Mouse (Mus musculus) midbrain, embryonic 15.5 days (tissue): ENCODE results near the gene Spata19. TPM values are rescaled to one million over a fixed set of nuclear protein-coding genes. Genes with fewer than 3 reads are reported as not detected.

Experiments
- ATAC-seq: fragments of 200-750 bp; cut with Nextera tagmentation; replicated peaks from 2 replicates; pipeline ENCODE4 v1.8.0; 2017; ENCODE audit warnings: moderate TSS enrichment
- H3K27ac ChIP-seq: fragments of 300-500 bp; sonication (generic); 2 replicates; pipeline ENCODE4 v1.5.1; 2015; ENCODE audit warnings: mild to moderate bottlenecking, inconsistent platforms
- H3K27me3 ChIP-seq: fragments of 300-500 bp; sonication (generic); replicated peaks from 2 replicates; pipeline ENCODE4 v1.6.1; 2015; ENCODE audit warnings: inconsistent platforms
- H3K36me3 ChIP-seq: fragments of 300-500 bp; sonication (generic); replicated peaks from 2 replicates; pipeline ENCODE4 v1.6.1; 2015; ENCODE audit warnings: inconsistent platforms
- H3K4me1 ChIP-seq: fragments of 300-500 bp; sonication (generic); 2 replicates; pipeline ENCODE4 v1.6.1; 2015; ENCODE audit warnings: inconsistent platforms
- H3K4me2 ChIP-seq: fragments of 300-500 bp; sonication (generic); 2 replicates; pipeline ENCODE4 v1.6.1; 2015; ENCODE audit warnings: inconsistent platforms, mild to moderate bottlenecking, moderate library complexity
- H3K4me3 ChIP-seq: fragments of 300-500 bp; sonication (generic); 2 replicates; pipeline ENCODE4 v1.5.1; 2015; ENCODE audit warnings: mild to moderate bottlenecking, inconsistent platforms
- H3K9ac ChIP-seq: fragments of 300-500 bp; sonication (generic); 2 replicates; pipeline ENCODE4 v1.6.1; 2015; ENCODE audit warnings: mild to moderate bottlenecking, inconsistent platforms
- H3K9me3 ChIP-seq: fragments of 300-500 bp; sonication (generic); 2 replicates; pipeline ENCODE4 v1.6.1; 2016; ENCODE audit warnings: inconsistent platforms
- whole genome bisulfite sequencing: fragments of 180-500 bp; shearing (Covaris S2); methylation state at CpG from one replicate; pipeline ENCODE4 v1.1.7; 2015; ENCODE audit warnings: mixed read lengths; 5-methylcytosine and 5-hydroxymethylcytosine counted together
- polyA plus RNA-seq: library from polyadenylated mRNA; unstranded; fragments of >200 nt; fragmentation: Nextera tagmentation; extraction: Ambion mirVana; gene quantifications from 2 replicates; pipeline ENCODE4 v1.2.1, GENCODE M21; 2015

Spata19 gene
- polyA plus RNA-seq, 1 experiment from 2014 or later, result 0.37 TPM

GRCm38 (mm10) chr9:27435936-27436335, 39.3 kb downstream of the Spata19 start:
- Histone ChIP-seq H3K9ac (no peak overlapping the region), H3K4me2 (no peak overlapping the region), H3K27me3 (no peaks in the 10 kb centered on the region), H3K4me3 (no peak overlapping the region), H3K27ac (no peak overlapping the region), H3K4me1 (peaks cover 13% of the 10 kb centered on the region; the same call in 1 of the 2 replicates), H3K9me3 (no peaks in the 10 kb centered on the region), H3K36me3 (no peaks in the 10 kb centered on the region)
- no peak for ATAC-seq
- 55% methylated on average over 9 of the region's 9 CpGs for WGBS

DNA sequence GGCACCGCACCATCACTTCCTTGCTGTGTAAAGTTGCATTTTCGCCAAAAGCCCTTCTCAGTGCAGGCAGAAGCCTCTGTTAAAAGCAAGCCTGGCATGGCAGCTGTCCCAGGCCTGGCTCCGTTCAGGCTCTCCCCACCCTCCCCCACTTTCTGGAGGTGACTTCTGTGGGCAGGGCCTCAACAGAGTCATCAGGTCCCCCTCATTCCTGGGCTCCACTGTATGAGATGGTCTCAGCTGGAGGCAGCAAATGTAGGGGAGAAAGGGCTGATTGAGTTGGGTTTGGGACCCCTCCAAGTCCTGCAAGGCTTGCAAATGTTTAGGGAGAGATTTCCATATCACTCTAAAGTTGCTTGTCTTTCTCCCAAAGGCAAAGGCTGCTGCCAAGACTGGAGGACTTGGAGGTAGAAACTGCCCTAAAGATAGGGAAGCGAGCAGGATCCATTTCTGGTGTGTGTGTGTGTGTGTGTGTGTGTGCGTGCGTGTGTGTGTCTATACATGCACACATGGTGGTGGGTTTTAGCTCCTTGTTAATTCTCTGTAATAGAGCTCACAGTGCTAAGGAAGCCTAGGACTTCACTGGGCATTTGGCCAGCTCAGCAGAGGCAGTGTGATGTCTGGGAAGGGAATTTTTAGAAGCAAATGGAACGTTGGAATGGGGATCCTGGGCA, 40.9 kb downstream of the Spata19 start:
- ATAC-seq, result peak; percentile 60; the same call in 1 of the 2 replicates
- Histone ChIP-seq H3K9ac (no peak overlapping the region), H3K9me3 (no peaks in the 10 kb centered on the region), H3K4me1 (peaks cover 13% of the 10 kb centered on the region; the same call in 1 of the 2 replicates), H3K4me3 (no peak overlapping the region), H3K36me3 (no peaks in the 10 kb centered on the region), H3K27me3 (no peaks in the 10 kb centered on the region), H3K4me2 (no peak overlapping the region), H3K27ac (peak overlapping the region; percentile 42; the same call in 1 of the 2 replicates)
- WGBS, result 56% methylated on average over 7 of the region's 7 CpGs

GRCm38 (mm10) chr9:27449780-27450422, 53.3 kb downstream of the Spata19 start:
- Histone ChIP-seq H3K4me2 (peak overlapping the region; percentile 23; the same call in 1 of the 2 replicates), H3K4me3 (no peak overlapping the region), H3K4me1 (peaks cover 9% of the 10 kb centered on the region), H3K27ac (no peak overlapping the region), H3K27me3 (no peaks in the 10 kb centered on the region), H3K9me3 (no peaks in the 10 kb centered on the region), H3K9ac (no peak overlapping the region), H3K36me3 (no peaks in the 10 kb centered on the region)
- 23% methylated on average over 9 of the region's 9 CpGs for WGBS
- peak; percentile 73 for ATAC-seq

Other genes with a start within 250 kb of the Spata19 start
- 52.2 and 53.5 TPM in 2 replicates for gene Jam3, start 241.4 kb upstream of the Spata19 start, polyA plus RNA-seq
- 22.7 and 23.1 TPM in 2 replicates for gene Igsf9b, start 97.6 kb upstream of the Spata19 start, polyA plus RNA-seq